Mouse (Mus musculus) fibroblast of lung, adult 2 months (primary cell): Measurements from ENCODE around the gene Paip2b.
"Not testable (repeated sequence)": the region's sequence is repeated elsewhere in the genome, so short reads cannot be mapped to it uniquely, and the experiment has no call there.

Experiments
- DNase-seq: peaks from one replicate; pipeline ENCODE4 v3.0.0-alpha.2; 2011; ENCODE audit warnings: low read depth

The Paip2b gene

DNA sequence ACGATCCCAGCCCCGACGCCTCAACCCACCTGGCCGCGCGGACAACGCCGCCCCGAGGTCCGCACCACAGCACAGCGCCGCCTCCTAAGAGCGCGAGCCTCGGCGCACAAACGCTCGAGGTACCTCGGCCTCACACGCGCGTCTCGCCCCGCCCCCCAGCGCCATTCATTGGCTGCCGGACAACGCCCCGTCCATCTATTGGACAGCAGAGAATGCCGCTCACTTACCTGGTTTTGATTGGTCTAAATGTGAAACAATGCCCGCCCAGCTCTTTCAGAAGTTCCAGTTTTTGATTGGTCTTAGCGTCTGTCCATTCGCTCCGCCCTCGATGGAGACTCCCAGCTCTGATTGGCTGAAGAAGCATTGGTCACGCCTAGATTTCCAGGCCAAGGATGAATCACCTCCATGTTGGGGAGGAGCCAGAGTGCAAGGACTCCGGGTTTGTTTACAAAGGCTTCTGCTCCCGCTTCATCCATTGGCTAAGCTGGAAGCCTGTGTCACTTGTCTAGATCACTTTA lies at the start of gene Paip2b:
Paip2b (minus strand) TSS at position 136 of the 518 bp plus-strand sequence.
- DNase-seq: peak; percentile 100

- no peak for DNase-seq
Observed at GRCm38 (mm10) chr6:83879815-83880214, 48.3 kb upstream of the Paip2b start.

DNA sequence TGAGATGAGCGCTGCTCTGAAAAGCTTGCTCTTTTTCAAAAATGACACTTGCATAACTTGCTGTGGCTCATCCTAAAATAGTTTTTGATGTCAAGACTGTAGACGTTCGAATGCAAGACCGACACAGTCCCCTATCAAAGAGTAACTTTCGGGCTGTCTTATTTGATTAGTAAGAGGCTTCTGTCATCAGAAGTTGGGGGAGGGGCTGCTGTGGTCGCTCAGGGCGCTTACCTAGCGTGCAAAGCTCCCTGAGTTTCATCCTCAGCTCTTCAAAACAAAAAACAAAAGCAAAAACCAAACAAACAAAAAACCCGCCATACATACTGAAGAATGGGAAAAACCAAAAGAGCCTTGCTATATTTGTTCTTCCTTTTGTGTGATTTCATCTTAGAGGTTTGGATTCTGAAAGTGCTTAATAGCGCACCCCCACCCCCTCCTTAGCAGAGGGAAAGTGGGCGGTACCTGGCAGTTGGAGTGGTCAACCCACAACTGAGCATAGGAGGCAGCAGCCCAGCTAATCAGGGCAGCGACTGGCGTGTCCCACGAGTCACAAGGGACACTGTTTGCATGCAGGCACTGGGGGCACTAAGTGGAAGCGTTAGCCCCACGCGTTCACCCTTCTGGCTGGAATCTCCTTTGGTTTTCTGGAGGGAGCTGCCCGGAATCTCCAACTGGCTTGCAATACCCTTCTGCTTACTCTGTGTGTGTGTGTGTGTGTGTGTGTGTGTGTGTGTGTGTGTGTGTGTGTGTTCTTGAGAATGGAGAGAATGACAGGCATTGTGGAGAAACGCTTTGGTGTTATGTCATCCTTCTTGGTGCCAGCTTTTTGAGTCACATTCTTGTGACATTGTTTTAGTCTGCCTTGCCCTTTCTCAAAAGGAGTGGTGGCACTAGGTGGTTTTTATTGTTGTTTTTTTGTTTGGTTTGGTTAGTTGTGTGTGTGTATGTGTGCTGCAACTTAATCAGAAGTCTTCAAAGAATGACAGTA lies 36.4 kb upstream of the Paip2b start:
- no peak for DNase-seq

DNA sequence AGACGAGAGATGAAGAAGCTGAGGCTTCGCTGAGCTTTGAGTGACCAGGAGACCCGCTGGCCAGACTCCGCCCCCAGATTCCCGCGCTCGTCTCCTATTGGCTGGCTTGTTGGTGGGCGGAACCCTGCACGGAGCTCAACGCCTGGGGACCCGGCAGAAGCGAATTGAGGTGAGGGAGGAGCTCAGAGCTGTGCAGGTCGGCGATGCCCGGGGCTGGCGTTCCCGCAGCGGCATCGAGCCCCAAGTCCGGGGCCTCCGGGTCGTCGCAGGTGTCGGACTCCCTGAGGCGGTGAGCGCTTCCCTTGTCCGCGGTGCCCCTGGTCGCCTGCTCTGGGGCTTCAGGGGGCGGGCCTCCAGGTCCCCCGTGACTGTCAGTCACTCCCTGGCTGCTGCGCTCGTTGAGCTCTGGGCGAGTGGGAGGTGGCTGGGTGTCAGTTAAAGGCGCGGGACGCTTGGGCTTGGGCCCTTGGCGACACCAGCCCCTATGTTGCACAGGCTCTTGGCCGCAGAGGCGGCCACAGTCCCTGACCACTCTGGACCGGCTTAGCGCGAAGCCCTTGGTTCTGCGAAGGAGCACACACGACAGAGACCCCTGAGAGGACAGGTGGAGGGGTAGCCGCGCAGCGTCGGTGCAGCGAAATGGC lies 35.5 kb upstream of the Paip2b start, which contains the start of gene Zfp638:
Zfp638 (plus strand) TSS at position 156 of the 644 bp plus-strand sequence.
- DNase-seq: peak; percentile 38

- DNase-seq: no peak
Observed at GRCm38 (mm10) chr6:83866423-83866822, 34.9 kb upstream of the Paip2b start.

GRCm38 (mm10) chr6:83863538-83863937 lies 32.0 kb upstream of the Paip2b start:
- no peak for DNase-seq

DNA sequence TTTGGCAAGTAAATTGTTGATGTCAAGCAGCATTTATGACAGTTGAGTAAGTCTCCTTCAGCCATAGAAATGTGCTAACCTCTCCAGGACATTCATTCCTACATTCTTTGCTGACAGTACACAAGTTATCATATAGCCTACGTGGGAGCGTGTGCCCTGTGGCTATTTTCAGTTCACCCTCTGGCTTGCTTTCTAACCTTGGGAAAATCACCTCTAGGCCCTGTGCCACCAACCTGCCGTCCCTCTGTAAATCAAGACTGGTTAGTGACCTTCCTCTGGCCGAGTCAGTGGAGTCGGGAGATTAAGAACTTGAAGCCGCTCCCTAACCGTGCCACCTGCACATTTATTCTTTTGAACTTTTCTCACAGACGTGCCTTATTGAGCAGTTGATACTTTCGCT lies 28.5 kb upstream of the Paip2b start:
- no peak for DNase-seq

DNA sequence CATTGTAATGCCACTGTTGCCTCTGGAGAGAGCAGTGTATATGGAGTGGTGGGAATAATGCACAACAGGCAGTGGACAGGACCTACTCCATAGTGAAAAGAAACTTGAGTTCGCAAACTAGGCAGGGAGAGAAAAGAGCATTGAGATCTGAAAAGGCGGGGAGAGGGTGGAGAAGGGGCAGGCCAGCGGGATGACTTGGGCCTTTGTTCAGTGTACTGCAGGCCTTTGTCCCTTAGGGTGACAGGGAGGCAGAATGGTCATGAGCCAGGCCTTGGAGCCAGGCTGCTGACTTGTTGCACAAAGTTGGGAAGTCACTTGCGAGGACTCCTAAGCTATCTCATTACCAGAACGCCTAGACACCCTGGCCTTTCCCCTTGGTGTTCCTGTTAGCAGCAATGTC lies 25.9 kb upstream of the Paip2b start:
- DNase-seq: no peak

GRCm38 (mm10) chr6:83849446-83849845 lies 17.9 kb upstream of the Paip2b start:
- DNase-seq: no peak

DNA sequence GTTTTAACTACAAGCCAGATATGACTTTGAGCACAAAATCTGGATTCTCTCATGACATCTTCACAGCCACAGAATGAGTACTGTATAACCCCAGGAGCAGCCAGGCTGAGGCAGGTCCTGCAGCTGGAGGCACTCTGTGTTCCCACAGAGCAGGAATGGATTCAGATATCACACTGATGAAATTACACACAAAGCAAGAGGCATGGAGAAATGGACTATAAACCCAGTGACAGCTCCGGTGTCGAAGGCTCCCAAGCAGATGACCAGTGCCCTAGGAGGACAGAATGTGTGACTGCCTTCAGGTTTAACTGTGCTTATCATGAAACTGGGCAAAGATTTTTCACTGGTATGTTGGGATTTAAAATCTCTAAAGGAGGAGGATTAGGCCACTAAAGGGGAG lies 14.6 kb upstream of the Paip2b start:
- no peak for DNase-seq

DNA sequence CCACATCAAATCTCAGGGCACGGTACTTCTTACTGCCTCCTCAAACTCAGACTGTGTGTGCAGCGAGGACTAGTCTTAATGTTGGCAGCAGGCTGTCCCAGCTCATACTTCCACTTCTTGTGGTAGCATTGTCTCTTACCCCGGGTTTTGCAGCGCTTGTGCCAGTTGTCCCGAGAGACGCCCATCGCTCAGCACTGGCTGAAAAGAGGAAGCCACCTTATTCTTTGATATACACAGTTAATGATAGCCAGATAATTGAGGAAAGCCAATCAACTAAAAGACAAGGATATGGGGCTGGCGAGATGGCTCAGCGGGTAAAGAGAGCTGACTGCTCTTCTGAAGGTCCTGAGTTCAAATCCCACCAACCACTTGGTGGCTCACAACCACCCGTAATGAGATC lies 13.4 kb upstream of the Paip2b start:
- DNase-seq: no peak

DNA sequence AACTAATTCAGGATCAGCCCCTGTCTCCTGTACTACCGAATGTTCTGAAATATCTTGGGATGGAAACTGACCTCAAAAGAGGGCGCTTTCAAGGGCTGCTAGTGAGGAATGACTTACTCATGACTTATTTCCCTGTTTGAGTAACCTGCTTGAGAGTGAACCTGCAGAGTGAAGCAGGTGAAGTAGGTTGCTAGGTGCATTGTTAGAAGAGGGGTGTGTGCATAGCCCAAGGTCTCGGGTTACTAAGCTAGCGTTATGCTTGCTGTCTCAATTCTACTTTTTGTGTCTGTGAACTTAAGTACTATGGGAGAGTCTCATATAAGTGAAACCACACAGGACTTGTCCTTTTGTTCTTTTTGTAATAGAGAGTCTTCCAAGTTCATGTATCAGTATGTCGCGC lies 8.5 kb upstream of the Paip2b start:
- no peak for DNase-seq

GRCm38 (mm10) chr6:83838046-83838445 lies 6.5 kb upstream of the Paip2b start:
- no peak for DNase-seq

- no peak for DNase-seq
Observed at GRCm38 (mm10) chr6:83836826-83837225, 5.3 kb upstream of the Paip2b start.

DNA sequence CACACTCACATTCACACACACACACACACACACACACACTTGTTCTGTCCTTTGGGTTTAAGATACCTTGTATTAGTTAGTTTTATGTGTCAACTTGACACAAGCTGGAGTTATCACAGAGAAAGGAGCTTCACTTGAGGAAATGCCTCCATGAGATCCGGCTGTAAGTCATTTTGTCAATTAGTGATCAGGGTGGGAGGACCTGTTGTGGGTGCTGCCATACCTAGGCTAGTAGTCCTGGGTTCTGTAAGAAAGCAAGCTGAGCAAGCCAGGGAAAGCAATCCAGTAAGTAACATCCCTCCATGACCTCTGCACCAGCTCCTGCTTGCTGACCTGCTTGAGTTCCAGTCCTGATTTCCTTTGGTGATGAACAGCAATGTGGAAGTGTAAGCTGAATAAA lies 852 bp upstream of the Paip2b start:
- not testable (repeated sequence) for DNase-seq

GRCm38 (mm10) chr6:83830941-83831605 lies 468 bp downstream of the Paip2b start:
- peak; percentile 22 for DNase-seq

DNA sequence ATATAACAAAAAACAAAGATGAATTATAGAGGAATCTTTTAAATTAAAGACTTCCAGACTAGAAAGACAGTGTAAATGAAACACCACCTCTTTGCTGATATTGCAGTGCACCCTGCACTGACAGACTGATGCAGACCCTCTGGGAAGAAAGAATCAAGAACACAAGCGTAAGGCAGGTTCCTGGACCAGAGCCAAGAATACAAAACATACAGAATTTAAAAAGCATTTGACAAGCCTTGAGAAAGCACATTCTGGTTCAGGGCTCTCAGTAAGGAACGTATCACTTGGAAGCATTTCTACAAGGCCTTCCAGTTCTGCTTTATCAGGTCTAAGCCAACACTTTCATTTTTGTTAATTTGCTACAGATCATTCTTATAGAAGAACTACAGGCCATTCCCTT lies 9.7 kb downstream of the Paip2b start:
- DNase-seq: no peak

DNA sequence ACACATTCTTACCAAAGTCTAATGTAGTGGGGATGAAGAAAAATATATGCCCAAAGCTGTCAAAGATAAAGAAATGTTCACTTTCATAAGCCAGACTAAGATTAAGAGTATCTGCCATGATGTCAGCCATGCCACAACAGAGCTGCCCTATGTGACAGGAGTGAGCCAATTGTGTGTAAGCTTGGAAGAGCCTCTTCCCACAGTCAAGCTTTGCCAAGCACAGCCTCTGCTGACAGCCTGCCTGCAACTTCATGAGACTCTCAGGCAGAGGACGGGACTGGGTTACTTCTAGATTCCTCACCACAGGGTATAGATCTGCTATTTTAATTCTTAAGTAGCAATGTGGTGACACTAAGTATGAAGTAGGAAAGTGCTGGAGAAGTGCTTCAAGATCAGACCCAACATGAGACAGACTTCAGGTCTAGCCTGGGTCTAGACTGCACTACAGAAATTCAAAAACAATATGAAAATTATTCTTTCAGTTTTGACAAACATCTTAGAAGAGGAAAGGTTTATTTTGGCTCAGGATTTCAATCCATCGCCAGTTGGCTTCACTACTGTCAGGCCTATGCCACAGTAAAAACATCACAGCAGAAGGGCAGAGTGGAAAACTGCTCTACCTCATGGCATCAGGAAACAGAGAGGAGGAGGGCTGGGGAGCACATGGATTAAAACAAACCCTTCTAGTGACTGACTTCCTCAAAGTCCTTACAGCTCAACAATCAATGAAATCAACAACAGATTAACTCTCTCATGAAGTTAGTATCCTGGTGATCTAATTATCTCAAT lies 10.6 kb downstream of the Paip2b start:
- DNase-seq: peak; percentile 25

- no peak for DNase-seq
Observed at GRCm38 (mm10) chr6:83818996-83819395, 12.5 kb downstream of the Paip2b start.

DNA sequence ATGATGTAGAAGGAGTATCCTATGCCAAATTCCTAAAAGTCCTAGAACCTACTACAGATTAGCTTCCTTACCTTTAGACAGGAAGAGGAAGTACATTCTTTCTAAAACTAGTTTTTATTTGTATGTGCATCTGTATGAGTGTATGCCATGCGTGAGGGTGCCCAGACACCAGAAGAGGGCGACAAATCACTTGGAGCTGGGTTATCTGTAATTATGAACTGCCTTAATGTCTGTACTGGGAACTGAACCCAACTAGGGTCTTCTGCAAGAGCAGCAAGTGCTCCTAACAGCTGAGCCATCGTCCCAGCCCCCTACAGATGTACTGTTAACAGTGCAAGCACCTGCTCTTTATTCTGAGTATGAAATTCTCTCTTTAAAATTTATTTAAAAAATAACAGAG lies 15.7 kb downstream of the Paip2b start:
- DNase-seq: no peak

GRCm38 (mm10) chr6:83802846-83803245 lies 28.7 kb downstream of the Paip2b start:
- DNase-seq: no peak

DNA sequence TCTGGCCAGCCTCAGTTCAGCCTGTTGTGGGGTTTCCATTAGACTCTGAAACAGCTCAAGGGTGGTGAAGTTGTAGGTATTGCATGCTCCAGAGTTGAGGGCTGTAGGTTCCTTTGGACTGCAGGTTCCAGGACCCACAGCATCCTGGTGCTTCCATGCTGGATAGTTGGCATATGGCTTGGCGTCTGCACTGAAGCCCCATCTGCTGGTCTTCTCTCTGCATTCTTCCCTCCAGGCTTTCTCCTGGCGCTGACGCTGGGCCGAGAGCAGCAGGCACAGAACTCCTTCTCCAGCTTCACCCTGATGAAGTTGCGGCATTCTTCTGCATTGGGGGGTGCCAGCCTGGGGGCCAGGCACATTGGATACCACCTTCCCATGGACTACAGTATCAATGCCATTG lies 29.5 kb downstream of the Paip2b start:
- DNase-seq: no peak
